Mouse (Mus musculus) kidney, postnatal 4 days (tissue): Measurements from ENCODE around the gene Olfr1148.

Experiments used
- DNase-seq, 2 experiments: peaks; one replicate each; pipeline ENCODE4 v3.0.0; 2021; ENCODE audit warnings: mixed read lengths in 2 of 2

Olfr1148 gene

GRCm38 (mm10) chr2:87830233-87830632 is at the start of gene Olfr1148:
TSS of gene Olfr1148 (plus strand) at chr2:87830533.
- no peak for DNase-seq

GRCm38 (mm10) chr2:87800292-87800691 is 30.0 kb upstream of the Olfr1148 start, which contains the start of gene Olfr1143:
TSS of gene Olfr1143 (plus strand) at chr2:87800592.
- DNase-seq, result no peak

- DNase-seq, result no peak
Measured at GRCm38 (mm10) chr2:87809522-87809921, 20.8 kb upstream of the Olfr1148 start, which contains the start of gene Olfr1145. TSS of gene Olfr1145 (plus strand) at chr2:87809822.

- DNase-seq, result no peak
Measured at GRCm38 (mm10) chr2:87843693-87844092, 13.4 kb downstream of the Olfr1148 start, which contains the start of gene Olfr1150-ps1. TSS of gene Olfr1150-ps1 (plus strand) at chr2:87843993.

GRCm38 (mm10) chr2:87855562-87855961 is 25.2 kb downstream of the Olfr1148 start, which contains the start of gene Olfr1151:
TSS of gene Olfr1151 (plus strand) at chr2:87855862.
- no peak for DNase-seq

GRCm38 (mm10) chr2:87866192-87866591 is 35.9 kb downstream of the Olfr1148 start, which contains the start of gene Olfr1152:
TSS of gene Olfr1152 (plus strand) at chr2:87866492.
- DNase-seq, result no peak
